Mouse (Mus musculus) embryo, embryonic 10.5 days (tissue): ENCODE results near the gene Cfap52.

Experiments
- DNase-seq: peaks from one replicate; pipeline ENCODE4 v3.0.0-alpha.2; 2015; ENCODE audit warnings: low spot score

Gene Cfap52

GRCm38 (mm10) chr11:67965242-67965883 lies at the start of gene Cfap52:
Cfap52 (minus strand) TSS chr11:67965651.
- peak; percentile 91 for DNase-seq

- DNase-seq, result no peak
Measured at GRCm38 (mm10) chr11:68012207-68012606, 46.8 kb upstream of the Cfap52 start.

- DNase-seq, result no peak
Measured at GRCm38 (mm10) chr11:68009377-68009776, 43.9 kb upstream of the Cfap52 start.

GRCm38 (mm10) chr11:68007645-68008044 lies 42.2 kb upstream of the Cfap52 start:
- DNase-seq, result peak; percentile 68

GRCm38 (mm10) chr11:68006216-68006789 lies 40.9 kb upstream of the Cfap52 start:
- peak; percentile 47 for DNase-seq

GRCm38 (mm10) chr11:68004191-68004590 lies 38.7 kb upstream of the Cfap52 start:
- peak; percentile 83 for DNase-seq

- DNase-seq, result peak; percentile 54
Measured at GRCm38 (mm10) chr11:67999629-68000028, 34.2 kb upstream of the Cfap52 start.

GRCm38 (mm10) chr11:67998905-67999304 lies 33.5 kb upstream of the Cfap52 start:
- no peak for DNase-seq

GRCm38 (mm10) chr11:67995965-67996364 lies 30.5 kb upstream of the Cfap52 start:
- DNase-seq, result no peak

- no peak for DNase-seq
Measured at GRCm38 (mm10) chr11:67991240-67991639, 25.8 kb upstream of the Cfap52 start.

GRCm38 (mm10) chr11:67983564-67983963 lies 18.1 kb upstream of the Cfap52 start:
- no peak for DNase-seq

GRCm38 (mm10) chr11:67975252-67975651 lies 9.8 kb upstream of the Cfap52 start:
- peak; percentile 79 for DNase-seq

- DNase-seq, result no peak
Measured at GRCm38 (mm10) chr11:67973225-67973624, 7.8 kb upstream of the Cfap52 start.

- DNase-seq, result no peak
Measured at GRCm38 (mm10) chr11:67972606-67973005, 7.2 kb upstream of the Cfap52 start.

- no peak for DNase-seq
Measured at GRCm38 (mm10) chr11:67967831-67968230, 2.4 kb upstream of the Cfap52 start.

GRCm38 (mm10) chr11:67965905-67966878 lies 741 bp upstream of the Cfap52 start, which contains the start of gene Stx8:
Stx8 (plus strand) TSS chr11:67966193.
- peak; percentile 88 for DNase-seq

GRCm38 (mm10) chr11:67964110-67964509 lies 1.3 kb downstream of the Cfap52 start:
- peak; percentile 9 for DNase-seq

- no peak for DNase-seq
Measured at GRCm38 (mm10) chr11:67954413-67954812, 11.0 kb downstream of the Cfap52 start.

GRCm38 (mm10) chr11:67953604-67954003 lies 11.8 kb downstream of the Cfap52 start:
- no peak for DNase-seq

GRCm38 (mm10) chr11:67949475-67949874 lies 16.0 kb downstream of the Cfap52 start:
- no peak for DNase-seq

- no peak for DNase-seq
Measured at GRCm38 (mm10) chr11:67948229-67948628, 17.2 kb downstream of the Cfap52 start.

GRCm38 (mm10) chr11:67932156-67932555 lies 33.3 kb downstream of the Cfap52 start:
- no peak for DNase-seq
